Mouse (Mus musculus) testis, adult 2 months (tissue): ENCODE measurements around the gene Cxxc4.

ENCODE experiments used
- CTCF ChIP-seq: fragments of 200-500 bp; IDR thresholded peaks from 2 replicates; pipeline ENCODE4 v1.5.1; 2012; ENCODE audit warnings: low read depth, mild to moderate bottlenecking, inconsistent platforms, low read length, moderate library complexity; ENCODE audit not compliant: control insufficient read depth, insufficient read depth, insufficient replicate concordance
- POLR2A ChIP-seq: fragments of 200-500 bp; IDR thresholded peaks from 2 replicates; pipeline ENCODE4 v1.6.1; 2012; ENCODE audit warnings: low read depth, mild to moderate bottlenecking, inconsistent platforms, low read length, moderate library complexity; ENCODE audit not compliant: control insufficient read depth

DNA sequence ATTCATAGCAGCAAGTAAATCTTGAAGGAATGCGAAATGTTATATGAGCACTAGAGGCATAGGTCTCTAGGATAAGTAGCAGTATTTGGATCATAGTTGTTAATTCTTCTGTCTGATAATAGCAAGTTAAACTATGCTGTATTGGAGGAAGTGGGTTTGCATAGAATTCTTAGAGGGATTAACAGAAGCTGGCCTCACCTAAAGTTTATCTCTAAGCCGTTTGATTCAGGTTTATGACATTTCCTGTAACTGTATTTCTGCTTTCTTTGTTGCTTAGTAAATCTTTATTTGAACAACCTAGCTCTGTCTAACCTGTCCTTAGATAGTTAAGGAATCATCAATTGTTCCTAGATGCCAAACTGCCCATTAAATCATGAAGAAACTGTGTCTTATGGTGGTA is 3.5 kb upstream of the Cxxc4 start:
- no peak for TF ChIP-seq CTCF
- no peak for TF ChIP-seq POLR2A
